Mouse (Mus musculus): ENCODE measurements at regions not wholly inside any gene's neighbourhood (a gene's known extent, or its start where the extent isn't known, plus 50 kb on each side); places are given as distances from the start of the nearest gene placed in this dataset.

DNA sequence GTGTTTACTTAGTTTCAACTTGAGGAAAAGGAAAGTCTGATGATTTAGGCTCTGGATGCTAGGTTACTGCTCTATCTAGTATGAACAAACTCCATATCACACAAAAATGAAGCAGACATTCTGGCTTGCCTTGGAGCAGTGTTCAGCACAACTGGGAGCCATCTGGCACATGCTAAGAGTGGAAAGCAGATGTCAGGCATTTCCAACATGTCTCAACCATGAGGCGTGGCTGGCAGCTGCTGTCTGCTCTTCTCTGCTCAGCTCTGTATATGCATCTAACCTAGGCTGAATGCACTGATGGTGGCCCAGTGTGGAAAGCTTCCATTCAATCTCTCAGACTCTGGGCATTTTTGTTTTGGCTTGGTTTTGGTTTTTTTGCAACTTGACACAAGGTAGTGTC, 493.0 kb upstream of the Hs6st1 start:
- WGBS, result 68% methylated on average over 1 of the region's 1 CpGs
- no peaks in the 10 kb centered on the region for H3K27me3 ChIP-seq (ENCODE audit: control insufficient read depth, insufficient read depth, low read length)

DNA sequence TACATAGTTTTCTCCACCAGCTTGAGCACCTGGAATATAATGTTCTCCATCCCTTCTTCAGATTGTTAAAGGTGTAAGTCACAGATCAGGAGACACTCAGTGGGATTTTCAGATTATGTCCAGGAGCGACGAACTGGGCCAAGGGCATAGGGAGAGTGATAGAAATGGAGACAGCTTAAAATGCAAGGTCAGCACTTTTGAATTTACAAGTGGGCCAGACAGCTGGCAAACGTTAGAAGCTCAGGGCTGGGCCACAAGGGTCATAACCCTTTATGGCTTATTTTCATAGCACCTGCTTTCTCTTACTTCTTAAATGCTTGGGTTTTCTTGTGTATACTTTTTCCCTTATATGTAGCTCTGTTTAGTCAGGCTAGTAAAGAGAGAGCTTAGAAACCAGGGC, 488.8 kb upstream of the Hs6st1 start:
- Histone ChIP-seq H3K9me3 (replicated peaks; ENCODE audit: control insufficient read depth, low read length) (no peaks in the 10 kb centered on the region), H3K27ac (replicated peaks; ENCODE audit: low read depth, low read length) (no peak overlapping the region), H3K4me1 (ENCODE audit: control insufficient read depth, insufficient read depth, low read length) (no peaks in the 10 kb centered on the region), H3K4me3 (ENCODE audit: low read depth, low read length) (no peak overlapping the region), H3K4me2 (ENCODE audit: low read depth, low read length) (no peak overlapping the region), H3K27me3 (ENCODE audit: control insufficient read depth, insufficient read depth, low read length) (no peaks in the 10 kb centered on the region), H3K9ac (replicated peaks; ENCODE audit: low read length) (no peak overlapping the region), H3K36me3 (replicated peaks; ENCODE audit: control insufficient read depth, insufficient read depth, low read depth, low read length) (no peaks in the 10 kb centered on the region)
- ATAC-seq (replicated peaks; ENCODE audit: insufficient number of reproducible peaks, low FRiP score, low TSS enrichment, low read depth) (no peak), DNase-seq (ENCODE audit: low spot score) (peak; percentile 13)
- 56% methylated on average over 3 of the region's 3 CpGs for WGBS

More for the DNA sequence above, 493.0 kb upstream of the Hs6st1 start:
- Histone ChIP-seq H3K4me1 (ENCODE audit: control insufficient read depth, insufficient read depth, low read length) (no peaks in the 10 kb centered on the region), H3K9ac (replicated peaks; ENCODE audit: low read length) (no peak overlapping the region), H3K36me3 (replicated peaks; ENCODE audit: control insufficient read depth, insufficient read depth, low read depth, low read length) (no peaks in the 10 kb centered on the region), H3K27ac (replicated peaks; ENCODE audit: low read depth, low read length) (no peak overlapping the region), H3K9me3 (replicated peaks; ENCODE audit: control insufficient read depth, low read length) (no peaks in the 10 kb centered on the region), H3K4me3 (ENCODE audit: low read depth, low read length) (no peak overlapping the region), H3K4me2 (ENCODE audit: low read depth, low read length) (no peak overlapping the region)
- DNase-seq (ENCODE audit: low spot score) (no peak), ATAC-seq (replicated peaks; ENCODE audit: insufficient number of reproducible peaks, low FRiP score, low TSS enrichment, low read depth) (no peak)

GRCm38 (mm10) chr1:35579992-35580391, 488.2 kb upstream of the Hs6st1 start:
- no peaks in the 10 kb centered on the region for H3K9me3 ChIP-seq (replicated peaks; ENCODE audit: control insufficient read depth, low read length)
- 42% methylated on average over 4 of the region's 4 CpGs for WGBS
- DNase-seq (ENCODE audit: low spot score) (peak; percentile 36), ATAC-seq (replicated peaks; ENCODE audit: insufficient number of reproducible peaks, low FRiP score, low TSS enrichment, low read depth) (no peak)
- H3K9ac ChIP-seq (replicated peaks; ENCODE audit: low read length), result no peak overlapping the region
- no peak overlapping the region for H3K27ac ChIP-seq (replicated peaks; ENCODE audit: low read depth, low read length)
- H3K36me3 ChIP-seq (replicated peaks; ENCODE audit: control insufficient read depth, insufficient read depth, low read depth, low read length), result no peaks in the 10 kb centered on the region
- H3K4me2 ChIP-seq (ENCODE audit: low read depth, low read length), result no peak overlapping the region
- H3K4me3 ChIP-seq (ENCODE audit: low read depth, low read length), result no peak overlapping the region
- no peaks in the 10 kb centered on the region for H3K27me3 ChIP-seq (ENCODE audit: control insufficient read depth, insufficient read depth, low read length)
- H3K4me1 ChIP-seq (ENCODE audit: control insufficient read depth, insufficient read depth, low read length), result no peaks in the 10 kb centered on the region

- no peak for DNase-seq (ENCODE audit: low spot score)
- 59% methylated on average over 3 of the region's 3 CpGs for WGBS
Measured at GRCm38 (mm10) chr1:35580474-35580873, 487.7 kb upstream of the Hs6st1 start.

DNA sequence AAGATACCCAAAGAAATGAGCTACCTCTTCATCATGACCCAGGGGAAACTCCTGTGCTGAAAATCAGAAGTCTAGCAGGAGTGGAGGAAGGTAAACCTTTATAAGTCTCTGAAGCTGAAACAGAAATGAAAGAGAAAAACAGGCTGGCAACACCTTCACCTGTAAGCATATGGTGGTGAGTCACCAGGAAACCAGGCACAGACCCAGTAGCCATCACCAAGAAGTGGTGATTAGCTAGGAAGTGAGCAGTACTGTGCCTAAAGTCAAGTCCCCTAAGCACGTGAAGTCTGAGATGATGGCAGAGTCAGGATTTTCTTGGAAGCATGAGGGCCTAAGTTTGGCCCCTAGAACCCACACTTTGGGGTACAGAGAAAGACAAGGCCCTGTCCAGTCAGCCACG, 480.3 kb upstream of the Hs6st1 start:
- no peaks in the 10 kb centered on the region for H3K36me3 ChIP-seq (replicated peaks; ENCODE audit: control insufficient read depth, insufficient read depth, low read depth, low read length)
- no peak overlapping the region for H3K27ac ChIP-seq (replicated peaks; ENCODE audit: low read depth, low read length)
- H3K4me2 ChIP-seq (ENCODE audit: low read depth, low read length), result no peak overlapping the region
- WGBS, result 85% methylated on average over 2 of the region's 2 CpGs
- H3K4me1 ChIP-seq (ENCODE audit: control insufficient read depth, insufficient read depth, low read length), result no peaks in the 10 kb centered on the region
- DNase-seq (ENCODE audit: low spot score), result no peak
- H3K9me3 ChIP-seq (replicated peaks; ENCODE audit: control insufficient read depth, low read length), result no peaks in the 10 kb centered on the region
- H3K4me3 ChIP-seq (ENCODE audit: low read depth, low read length), result no peak overlapping the region
- H3K27me3 ChIP-seq (ENCODE audit: control insufficient read depth, insufficient read depth, low read length), result no peaks in the 10 kb centered on the region
- H3K9ac ChIP-seq (replicated peaks; ENCODE audit: low read length), result no peak overlapping the region
- no peak for ATAC-seq (replicated peaks; ENCODE audit: insufficient number of reproducible peaks, low FRiP score, low TSS enrichment, low read depth)

More at GRCm38 (mm10) chr1:35580474-35580873, 487.7 kb upstream of the Hs6st1 start:
- Histone ChIP-seq H3K4me2 (ENCODE audit: low read depth, low read length) (no peak overlapping the region), H3K4me1 (ENCODE audit: control insufficient read depth, insufficient read depth, low read length) (no peaks in the 10 kb centered on the region), H3K27ac (replicated peaks; ENCODE audit: low read depth, low read length) (no peak overlapping the region), H3K36me3 (replicated peaks; ENCODE audit: control insufficient read depth, insufficient read depth, low read depth, low read length) (no peaks in the 10 kb centered on the region), H3K4me3 (ENCODE audit: low read depth, low read length) (no peak overlapping the region), H3K27me3 (ENCODE audit: control insufficient read depth, insufficient read depth, low read length) (no peaks in the 10 kb centered on the region), H3K9ac (replicated peaks; ENCODE audit: low read length) (no peak overlapping the region), H3K9me3 (replicated peaks; ENCODE audit: control insufficient read depth, low read length) (no peaks in the 10 kb centered on the region)
- no peak for ATAC-seq (replicated peaks; ENCODE audit: insufficient number of reproducible peaks, low FRiP score, low TSS enrichment, low read depth)

GRCm38 (mm10) chr1:35588939-35589338, 479.3 kb upstream of the Hs6st1 start:
- ATAC-seq (replicated peaks; ENCODE audit: insufficient number of reproducible peaks, low FRiP score, low TSS enrichment, low read depth) (no peak), DNase-seq (ENCODE audit: low spot score) (no peak)
- no peaks in the 10 kb centered on the region for H3K4me1 ChIP-seq (ENCODE audit: control insufficient read depth, insufficient read depth, low read length)
- WGBS, result 74% methylated on average over 3 of the region's 3 CpGs
- H3K4me2 ChIP-seq (ENCODE audit: low read depth, low read length), result no peak overlapping the region
- H3K27me3 ChIP-seq (ENCODE audit: control insufficient read depth, insufficient read depth, low read length), result no peaks in the 10 kb centered on the region
- H3K4me3 ChIP-seq (ENCODE audit: low read depth, low read length), result no peak overlapping the region
- no peak overlapping the region for H3K9ac ChIP-seq (replicated peaks; ENCODE audit: low read length)
- no peak overlapping the region for H3K27ac ChIP-seq (replicated peaks; ENCODE audit: low read depth, low read length)
- H3K36me3 ChIP-seq (replicated peaks; ENCODE audit: control insufficient read depth, insufficient read depth, low read depth, low read length), result no peaks in the 10 kb centered on the region
- no peaks in the 10 kb centered on the region for H3K9me3 ChIP-seq (replicated peaks; ENCODE audit: control insufficient read depth, low read length)

DNA sequence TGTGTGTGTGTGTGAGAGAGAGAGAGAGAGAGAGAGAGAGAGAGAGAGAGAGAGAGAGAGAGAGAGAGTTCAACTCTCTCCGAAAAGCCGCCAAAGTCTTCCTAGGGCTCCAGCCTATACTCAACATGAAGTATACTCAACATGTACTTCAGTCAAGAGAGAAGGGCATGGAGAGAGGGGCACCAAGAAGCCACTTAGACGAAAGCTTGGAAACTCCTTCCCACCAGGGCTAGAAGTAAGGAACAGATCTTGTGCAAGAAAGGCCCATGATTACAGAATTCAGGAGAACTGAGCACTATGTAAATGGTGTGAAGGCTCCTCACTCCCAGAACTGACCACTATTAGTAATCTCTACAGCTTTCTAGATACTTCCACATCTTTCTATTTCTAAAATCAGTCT, 467.4 kb upstream of the Hs6st1 start:
- Histone ChIP-seq H3K4me1 (ENCODE audit: control insufficient read depth, insufficient read depth, low read length) (no peaks in the 10 kb centered on the region), H3K4me3 (ENCODE audit: low read depth, low read length) (no peak overlapping the region), H3K27ac (replicated peaks; ENCODE audit: low read depth, low read length) (no peak overlapping the region), H3K36me3 (replicated peaks; ENCODE audit: control insufficient read depth, insufficient read depth, low read depth, low read length) (no peaks in the 10 kb centered on the region), H3K9me3 (replicated peaks; ENCODE audit: control insufficient read depth, low read length) (no peaks in the 10 kb centered on the region), H3K9ac (replicated peaks; ENCODE audit: low read length) (no peak overlapping the region), H3K4me2 (ENCODE audit: low read depth, low read length) (no peak overlapping the region), H3K27me3 (ENCODE audit: control insufficient read depth, insufficient read depth, low read length) (no peaks in the 10 kb centered on the region)
- ATAC-seq (replicated peaks; ENCODE audit: insufficient number of reproducible peaks, low FRiP score, low TSS enrichment, low read depth), result no peak
- DNase-seq (ENCODE audit: low spot score), result no peak
- 85% methylated on average over 3 of the region's 3 CpGs for WGBS

DNA sequence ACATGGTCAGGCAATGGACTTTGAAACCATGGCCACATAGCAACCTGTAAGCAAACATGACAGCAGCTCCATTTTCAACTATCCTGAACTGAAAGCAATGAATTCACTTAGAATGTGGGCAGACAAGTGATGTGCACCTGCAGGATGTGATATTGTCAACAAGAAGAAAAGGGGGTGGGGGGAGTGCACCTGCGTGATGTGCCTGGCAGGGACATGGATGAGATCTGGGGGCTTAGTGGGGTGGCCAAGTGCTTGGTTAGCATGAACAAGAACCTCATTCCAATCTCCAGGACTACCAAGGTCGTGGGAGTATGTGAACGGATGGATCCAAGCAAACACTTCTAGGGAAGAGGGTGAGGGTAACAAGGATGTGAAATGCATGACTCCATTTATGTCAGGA, 453.1 kb upstream of the Hs6st1 start:
- Histone ChIP-seq H3K36me3 (replicated peaks; ENCODE audit: control insufficient read depth, insufficient read depth, low read depth, low read length) (no peaks in the 10 kb centered on the region), H3K27ac (replicated peaks; ENCODE audit: low read depth, low read length) (no peak overlapping the region), H3K9me3 (replicated peaks; ENCODE audit: control insufficient read depth, low read length) (no peaks in the 10 kb centered on the region), H3K27me3 (ENCODE audit: control insufficient read depth, insufficient read depth, low read length) (no peaks in the 10 kb centered on the region), H3K4me2 (ENCODE audit: low read depth, low read length) (no peak overlapping the region), H3K4me3 (ENCODE audit: low read depth, low read length) (no peak overlapping the region), H3K9ac (replicated peaks; ENCODE audit: low read length) (no peak overlapping the region), H3K4me1 (ENCODE audit: control insufficient read depth, insufficient read depth, low read length) (no peaks in the 10 kb centered on the region)
- 78% methylated on average over 3 of the region's 3 CpGs for WGBS
- DNase-seq (ENCODE audit: low spot score) (no peak), ATAC-seq (replicated peaks; ENCODE audit: insufficient number of reproducible peaks, low FRiP score, low TSS enrichment, low read depth) (no peak)
